Mouse (Mus musculus) lung, postnatal 25 days (tissue): ENCODE measurements around the gene Alpl.
A peak's percentile ranks its signal among the peaks of the same experiment; 100 is the strongest.

Experiments used
- DNase-seq: peaks from one replicate; pipeline ENCODE4 v3.0.0; 2022; ENCODE audit warnings: low spot score

The Alpl gene

GRCm38 (mm10) chr4:137737760-137738159, 58.4 kb downstream of the Alpl start:
- no peak for DNase-seq

- DNase-seq = no peak
Measured at GRCm38 (mm10) chr4:137736220-137736701, 59.9 kb downstream of the Alpl start.

GRCm38 (mm10) chr4:137733459-137733858, 62.7 kb downstream of the Alpl start:
- DNase-seq = no peak

- DNase-seq = no peak
Measured at GRCm38 (mm10) chr4:137732962-137733361, 63.2 kb downstream of the Alpl start.

- no peak for DNase-seq
Measured at GRCm38 (mm10) chr4:137732361-137732760, 63.8 kb downstream of the Alpl start.

- no peak for DNase-seq
Measured at GRCm38 (mm10) chr4:137731891-137732290, 64.3 kb downstream of the Alpl start.

- DNase-seq = no peak
Measured at GRCm38 (mm10) chr4:137730757-137731156, 65.4 kb downstream of the Alpl start.

- DNase-seq = peak; percentile 87
Measured at GRCm38 (mm10) chr4:137730134-137730533, 66.0 kb downstream of the Alpl start.

- no peak for DNase-seq
Measured at GRCm38 (mm10) chr4:137729155-137729855, 66.9 kb downstream of the Alpl start.

GRCm38 (mm10) chr4:137728399-137729154, 67.6 kb downstream of the Alpl start:
- no peak for DNase-seq

GRCm38 (mm10) chr4:137727506-137728187, 68.5 kb downstream of the Alpl start:
- DNase-seq = peak; percentile 25

GRCm38 (mm10) chr4:137726739-137727505, 69.3 kb downstream of the Alpl start:
- DNase-seq = no peak

- DNase-seq = no peak
Measured at GRCm38 (mm10) chr4:137725541-137726145, 70.5 kb downstream of the Alpl start.

- peak; percentile 53 for DNase-seq
Measured at GRCm38 (mm10) chr4:137724766-137725165, 71.4 kb downstream of the Alpl start.

GRCm38 (mm10) chr4:137724212-137724611, 72.0 kb downstream of the Alpl start:
- DNase-seq = no peak

- DNase-seq = no peak
Measured at GRCm38 (mm10) chr4:137723527-137723926, 72.7 kb downstream of the Alpl start.

- DNase-seq = peak; percentile 50
Measured at GRCm38 (mm10) chr4:137722692-137723427, 73.3 kb downstream of the Alpl start.

- no peak for DNase-seq
Measured at GRCm38 (mm10) chr4:137722230-137722629, 74.0 kb downstream of the Alpl start.

GRCm38 (mm10) chr4:137721563-137721962, 74.6 kb downstream of the Alpl start:
- no peak for DNase-seq

- DNase-seq = no peak
Measured at GRCm38 (mm10) chr4:137719378-137720077, 76.7 kb downstream of the Alpl start.
